Mouse (Mus musculus): Measurements from ENCODE around the gene Spag6.

Spag6 gene

DNA sequence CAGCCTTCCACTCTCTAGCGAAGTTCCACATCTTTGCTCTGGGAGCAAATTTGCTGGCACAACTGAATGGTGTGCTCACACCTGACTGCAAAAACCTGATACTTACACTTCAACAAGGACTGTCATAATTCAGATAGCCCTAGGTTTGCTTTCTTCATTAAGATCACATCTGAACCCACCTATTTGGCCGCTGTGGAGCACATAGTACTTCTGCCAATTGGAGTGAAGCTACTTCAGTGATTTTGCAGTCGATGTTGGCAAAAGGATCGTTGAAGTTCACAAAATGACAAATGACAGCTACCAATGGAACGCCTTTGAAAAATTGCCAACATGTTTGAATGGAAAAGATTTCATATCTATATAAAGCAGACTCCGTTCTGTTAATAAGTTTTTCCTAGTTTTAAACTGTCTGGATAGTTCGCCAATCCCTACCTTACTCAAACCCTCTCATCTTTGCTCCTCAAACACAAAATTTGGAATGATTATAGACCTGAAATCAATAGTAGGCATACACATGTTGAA is 1.9 kb downstream of the Spag6 start:
- no peak for TF ChIP-seq GATA4 (IDR thresholded peaks at IDR 0.05; ENCODE audit: insufficient replicate concordance, low read length)

DNA sequence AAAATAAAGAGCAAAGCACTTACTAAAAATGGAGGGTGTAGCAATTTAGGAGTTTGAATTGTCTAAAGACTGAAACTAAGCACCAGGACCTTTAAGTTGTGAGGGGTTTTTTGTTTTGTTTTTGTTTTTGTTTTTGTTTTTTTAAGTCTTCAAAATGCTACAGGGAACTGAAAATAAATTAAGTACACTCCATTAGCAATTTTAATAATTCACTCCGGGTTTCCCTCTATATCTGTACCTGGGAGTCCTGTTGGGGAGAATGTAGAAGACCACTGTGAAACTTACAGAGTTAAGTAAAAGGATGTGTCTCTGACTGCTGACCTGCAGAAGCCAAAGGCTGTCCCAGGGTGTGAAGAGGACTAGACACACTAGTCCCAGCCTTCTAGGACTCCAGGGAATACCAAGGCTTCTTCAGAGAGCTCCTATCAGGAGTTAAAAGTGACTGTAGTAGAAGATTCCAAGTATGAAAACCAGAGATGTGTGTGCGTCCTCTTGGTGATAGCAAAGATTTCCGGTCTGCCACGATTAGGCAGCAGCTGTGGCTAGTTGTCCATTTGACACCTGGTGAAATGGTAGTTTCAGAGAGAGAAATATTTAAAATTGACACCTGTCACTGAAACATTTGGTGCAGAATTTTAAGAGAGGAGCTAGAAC is 3.9 kb downstream of the Spag6 start:
- TF ChIP-seq GATA4 (IDR thresholded peaks at IDR 0.05; ENCODE audit: insufficient replicate concordance, low read length), result no peak

DNA sequence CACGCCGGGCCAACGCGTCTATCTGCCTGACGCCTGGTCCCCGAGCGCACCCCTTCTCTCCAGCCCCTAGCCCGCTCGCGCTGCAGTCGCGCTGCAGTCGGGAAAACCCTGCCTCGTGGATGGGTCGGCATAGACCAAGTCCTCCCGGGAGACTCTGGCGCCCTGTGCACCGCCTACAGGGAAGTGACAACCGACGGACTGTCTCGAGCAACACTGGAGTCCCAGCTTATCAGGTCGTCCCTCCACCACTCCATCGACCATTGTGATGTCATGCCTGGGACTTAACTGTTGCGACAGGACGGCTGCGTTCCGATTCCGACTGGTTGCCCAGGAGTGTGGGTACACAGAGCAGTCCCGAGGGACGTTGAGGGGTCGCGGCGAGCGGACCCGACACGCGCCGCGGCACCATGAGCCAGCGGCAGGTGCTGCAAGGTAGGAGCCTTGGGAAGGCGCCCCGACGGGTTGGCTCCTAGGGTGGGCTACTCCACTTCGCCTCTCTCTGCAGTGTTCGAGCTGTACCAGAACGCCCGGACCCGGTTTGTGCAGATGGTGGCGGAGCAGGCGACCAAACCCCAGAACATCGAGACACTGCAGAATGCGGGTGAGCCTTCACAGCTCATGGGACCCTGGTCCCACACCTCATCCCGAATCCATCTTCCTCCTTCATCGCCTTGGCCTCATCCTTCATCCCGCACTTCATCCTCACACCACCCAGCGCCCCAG is 5.0 kb downstream of the Spag6 start:
- TF ChIP-seq GATA4 (IDR thresholded peaks at IDR 0.05; ENCODE audit: insufficient replicate concordance, low read length), result no peak

DNA sequence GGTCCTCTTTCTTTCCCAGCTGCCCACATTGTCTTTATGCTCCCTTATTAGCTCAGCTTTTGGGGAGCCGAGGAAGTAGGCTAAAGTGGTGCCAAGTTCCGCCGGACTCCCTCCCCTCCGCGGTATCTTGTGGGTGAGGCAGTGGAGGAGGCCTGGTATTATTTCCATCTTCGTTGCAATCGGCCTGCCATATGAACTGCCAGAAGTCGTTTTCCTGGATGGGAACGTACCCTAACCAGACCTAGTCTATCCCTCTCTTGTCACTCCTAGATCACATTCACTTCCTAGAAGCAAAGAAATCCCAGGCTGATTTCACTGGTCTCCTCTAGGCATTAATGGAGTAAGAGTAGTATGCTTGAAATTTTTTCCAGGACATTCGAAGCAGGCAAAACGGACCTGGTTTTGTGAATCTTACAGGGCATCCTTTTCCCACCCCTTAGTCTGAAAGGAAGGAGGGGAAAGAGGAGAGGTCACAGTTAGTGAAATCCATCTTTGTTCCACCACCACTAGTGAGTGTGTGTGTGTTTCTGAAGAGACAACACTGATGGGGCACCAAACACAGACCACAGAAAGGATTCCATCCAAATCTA is 5.7 kb downstream of the Spag6 start:
- TF ChIP-seq GATA4 (IDR thresholded peaks at IDR 0.05; ENCODE audit: insufficient replicate concordance, low read length), result no peak

DNA sequence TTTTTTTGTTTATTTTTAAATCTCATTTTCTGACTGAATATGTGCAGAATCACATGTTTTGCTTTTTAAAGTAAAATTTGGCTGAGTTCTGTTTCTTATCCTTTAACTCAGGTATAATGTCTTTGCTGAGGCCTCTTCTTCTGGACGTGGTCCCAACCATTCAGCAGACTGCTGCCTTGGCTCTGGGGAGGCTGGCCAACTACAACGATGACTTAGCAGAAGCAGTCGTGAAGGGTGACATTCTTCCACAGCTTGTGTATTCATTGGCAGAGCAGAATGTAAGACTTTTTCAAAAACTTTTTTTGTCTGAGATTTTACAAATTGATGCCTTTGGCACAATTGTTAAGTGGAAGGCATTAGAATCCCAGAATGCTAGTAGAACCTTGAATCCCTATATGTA is 16.5 kb downstream of the Spag6 start:
- TF ChIP-seq GATA4 (IDR thresholded peaks at IDR 0.05; ENCODE audit: insufficient replicate concordance, low read length), result no peak

DNA sequence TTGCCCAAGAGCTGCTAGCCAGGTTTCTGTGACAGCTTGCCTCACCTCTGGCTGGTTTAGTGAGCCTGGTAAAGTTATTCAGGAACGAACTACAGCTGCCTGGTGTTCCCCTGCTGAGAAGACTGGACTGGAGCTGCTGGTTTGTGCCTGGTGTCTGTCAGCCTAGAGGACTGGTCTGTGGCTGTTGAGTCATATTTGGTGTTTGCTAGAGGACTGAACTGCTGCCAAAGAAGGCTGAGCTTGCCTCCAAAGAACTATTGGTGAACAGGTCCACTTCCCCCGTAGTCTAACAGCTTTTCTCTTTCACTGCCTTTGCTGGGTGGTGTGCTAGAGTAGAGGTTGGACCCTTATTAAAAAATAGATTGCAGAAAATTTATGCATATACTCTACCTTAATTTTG is 19.2 kb downstream of the Spag6 start:
- no peak for TF ChIP-seq GATA4 (IDR thresholded peaks at IDR 0.05; ENCODE audit: insufficient replicate concordance, low read length)

DNA sequence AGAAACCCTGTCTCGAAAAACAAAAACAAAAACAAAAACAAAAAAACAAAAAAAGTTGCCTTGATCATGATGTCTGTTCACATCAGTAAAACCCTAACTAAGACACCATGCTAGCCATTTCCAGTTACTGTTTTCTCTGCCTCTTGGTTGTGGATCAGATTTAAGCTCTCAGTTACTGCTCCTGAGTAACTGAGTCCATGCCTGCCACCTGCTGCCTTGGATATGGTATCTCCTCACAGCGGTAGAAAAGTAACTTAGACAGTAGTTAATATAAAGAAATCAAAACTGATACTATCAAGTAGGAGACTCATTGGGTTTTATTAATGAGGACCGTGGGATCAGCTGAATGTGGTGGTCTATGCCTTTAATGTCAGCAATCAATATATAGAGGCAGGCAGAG is 20.5 kb downstream of the Spag6 start:
- TF ChIP-seq GATA4 (IDR thresholded peaks at IDR 0.05; ENCODE audit: insufficient replicate concordance, low read length), result no peak

DNA sequence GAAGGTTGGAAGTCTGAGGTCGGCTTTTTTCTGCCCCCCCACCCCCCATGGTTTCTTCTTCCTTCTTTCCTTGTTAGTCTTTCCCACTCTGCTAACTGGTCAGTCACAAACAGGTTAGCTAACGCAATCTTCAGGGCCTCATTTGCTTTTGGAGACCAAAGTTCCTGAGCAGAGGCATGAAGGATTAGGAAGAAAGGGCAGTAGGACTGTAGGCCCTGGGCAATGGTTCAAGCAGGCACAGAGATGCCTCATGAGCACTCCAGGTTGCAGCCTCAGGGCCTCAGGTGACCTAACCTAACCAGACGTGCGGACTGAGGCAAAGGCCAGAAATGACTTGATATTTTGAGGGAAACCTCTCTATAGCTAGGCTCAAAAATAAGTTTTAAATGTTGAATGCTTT is 24.7 kb downstream of the Spag6 start:
- TF ChIP-seq GATA4 (IDR thresholded peaks at IDR 0.05; ENCODE audit: insufficient replicate concordance, low read length), result no peak

DNA sequence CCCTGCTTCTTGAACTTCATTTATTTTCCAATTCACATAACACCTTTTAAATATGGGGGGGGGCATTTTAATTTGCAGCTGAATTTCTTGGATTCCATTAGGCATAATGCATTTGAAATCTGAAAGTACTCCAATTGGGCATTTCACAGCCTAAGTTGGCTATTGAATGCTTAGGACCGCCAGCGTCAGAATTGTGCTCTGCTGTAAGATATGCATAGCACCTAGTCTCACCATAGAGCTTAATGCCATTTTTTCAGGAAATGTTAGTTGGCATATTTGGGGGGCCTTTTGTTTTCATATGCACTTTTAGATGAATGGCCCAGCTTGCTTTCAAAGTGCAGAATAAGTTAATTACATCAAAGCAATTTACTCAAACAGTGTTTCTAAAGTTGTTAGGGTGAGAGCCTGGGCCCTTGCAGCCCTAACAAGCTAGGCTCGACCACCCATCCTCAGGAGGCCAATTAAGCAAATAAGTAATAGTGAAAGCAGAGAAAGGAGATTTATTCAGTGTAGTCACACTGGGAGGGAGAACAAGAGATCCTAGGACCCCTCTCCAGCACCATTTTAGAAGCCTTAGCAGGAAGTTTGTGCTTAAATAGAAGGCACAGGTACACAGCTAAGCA is 28.5 kb downstream of the Spag6 start:
- no peak for TF ChIP-seq GATA4 (IDR thresholded peaks at IDR 0.05; ENCODE audit: insufficient replicate concordance, low read length)

DNA sequence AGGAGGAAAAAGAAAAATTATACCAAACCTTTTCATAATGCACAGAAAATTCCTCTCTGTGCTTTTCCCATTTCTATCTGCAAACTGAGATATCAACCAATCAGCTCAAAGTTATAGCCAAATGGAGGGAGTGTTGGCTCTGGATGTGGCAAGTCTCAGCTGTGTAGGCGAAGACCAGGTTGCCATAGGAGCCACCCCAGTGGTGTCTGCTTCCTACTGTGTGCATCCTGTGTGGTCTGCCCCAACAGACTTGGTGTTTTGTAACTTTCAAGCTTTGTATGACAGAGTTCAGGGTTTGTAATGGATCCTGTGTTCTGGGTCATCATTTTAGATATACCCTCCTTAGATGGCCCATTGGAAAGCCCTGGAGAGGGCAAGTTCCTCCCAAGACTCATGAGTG is 30.6 kb downstream of the Spag6 start:
- TF ChIP-seq GATA4 (IDR thresholded peaks at IDR 0.05; ENCODE audit: insufficient replicate concordance, low read length), result no peak

DNA sequence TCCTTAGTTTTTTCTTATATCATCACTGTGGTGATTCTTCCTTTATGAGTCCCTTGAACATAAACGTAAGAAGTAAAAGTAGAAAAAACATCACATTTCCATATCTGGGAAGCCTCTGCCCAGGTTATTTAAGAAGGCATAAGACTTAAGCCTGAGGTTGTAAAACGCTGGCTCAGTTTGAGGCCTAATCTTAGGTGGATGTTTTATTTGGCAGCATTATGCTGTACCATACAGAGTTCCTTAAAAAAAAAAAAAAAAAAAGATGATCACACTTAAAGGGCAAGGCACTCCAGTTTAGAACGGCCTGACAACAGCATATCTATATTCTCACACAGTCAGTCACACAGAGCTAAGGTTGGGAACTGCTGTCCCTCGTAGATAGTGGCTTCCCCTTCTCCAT is 32.0 kb downstream of the Spag6 start:
- no peak for TF ChIP-seq GATA4 (IDR thresholded peaks at IDR 0.05; ENCODE audit: insufficient replicate concordance, low read length)

DNA sequence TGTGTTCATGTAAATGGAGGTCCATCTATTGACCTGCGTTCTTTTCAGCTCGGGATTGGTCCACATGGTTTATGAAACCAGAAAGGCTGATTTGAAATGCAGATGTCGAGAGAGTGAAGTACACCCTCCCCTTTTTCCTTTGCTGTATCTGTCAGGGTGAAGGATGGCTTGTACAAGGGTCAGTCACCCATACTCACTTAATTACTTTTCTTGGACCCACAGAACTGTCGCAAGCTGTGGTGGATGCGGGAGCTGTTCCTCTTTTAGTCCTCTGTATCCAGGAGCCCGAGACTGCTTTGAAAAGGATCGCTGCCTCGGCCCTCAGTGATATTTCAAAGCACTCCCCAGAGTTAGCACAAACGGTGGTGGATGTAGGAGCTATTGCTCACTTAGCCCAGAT is 37.9 kb downstream of the Spag6 start:
- TF ChIP-seq GATA4 (IDR thresholded peaks at IDR 0.05; ENCODE audit: insufficient replicate concordance, low read length), result no peak

DNA sequence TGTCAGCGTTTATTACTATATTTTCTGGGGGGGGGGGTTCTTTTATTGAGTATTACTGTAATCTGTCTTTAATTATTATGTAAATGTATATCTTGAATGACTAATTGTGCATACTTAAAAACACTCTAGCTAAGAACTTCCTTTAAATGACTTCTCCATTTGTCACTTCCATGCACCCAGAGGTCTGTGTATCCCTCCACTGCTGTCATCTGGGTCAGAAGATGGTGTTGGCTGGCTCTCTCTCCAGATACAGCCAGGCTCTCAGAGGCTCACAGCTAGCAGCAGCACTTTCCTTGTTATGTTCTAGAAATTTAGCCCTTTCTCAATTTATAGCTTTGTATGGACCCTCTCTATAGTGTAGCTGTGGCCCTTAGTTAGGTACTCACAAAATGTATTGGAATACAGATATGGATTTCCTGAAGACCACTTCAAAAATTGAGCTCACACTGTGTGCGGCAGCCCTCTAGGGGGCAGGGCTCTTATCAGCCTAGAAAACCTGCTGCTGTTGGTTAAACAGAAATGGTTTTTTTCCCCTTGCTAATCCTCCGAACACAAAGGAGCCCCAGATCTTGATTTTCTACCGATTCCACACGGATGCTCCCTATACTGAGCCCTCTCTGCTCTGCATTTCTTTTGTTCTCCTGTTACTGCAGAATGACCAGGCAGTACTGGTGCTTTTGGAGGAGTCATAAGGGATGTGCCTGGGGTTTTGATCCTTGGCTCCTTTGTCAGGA is 40.7 kb downstream of the Spag6 start:
- TF ChIP-seq GATA4 (IDR thresholded peaks at IDR 0.05; ENCODE audit: insufficient replicate concordance, low read length), result no peak

DNA sequence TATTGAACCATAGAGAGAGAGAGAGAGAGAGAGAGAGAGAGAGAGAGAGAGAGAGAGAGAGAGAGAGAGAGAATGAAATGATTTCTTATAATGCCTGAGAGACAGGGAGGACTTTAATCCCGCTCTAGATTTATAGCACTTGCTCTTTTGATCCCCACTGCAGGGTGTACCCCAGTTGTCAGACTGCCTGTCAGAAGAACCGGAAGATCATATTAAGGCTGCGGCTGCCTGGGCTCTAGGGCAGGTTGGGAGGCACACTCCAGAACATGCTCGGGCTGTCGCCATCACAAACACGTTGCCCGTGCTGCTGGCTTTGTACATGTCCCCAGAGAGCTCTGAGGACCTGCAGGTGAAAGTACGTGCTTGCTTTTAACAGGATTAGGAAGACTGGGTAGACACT is 43.2 kb downstream of the Spag6 start:
- no peak for TF ChIP-seq GATA4 (IDR thresholded peaks at IDR 0.05; ENCODE audit: insufficient replicate concordance, low read length)

DNA sequence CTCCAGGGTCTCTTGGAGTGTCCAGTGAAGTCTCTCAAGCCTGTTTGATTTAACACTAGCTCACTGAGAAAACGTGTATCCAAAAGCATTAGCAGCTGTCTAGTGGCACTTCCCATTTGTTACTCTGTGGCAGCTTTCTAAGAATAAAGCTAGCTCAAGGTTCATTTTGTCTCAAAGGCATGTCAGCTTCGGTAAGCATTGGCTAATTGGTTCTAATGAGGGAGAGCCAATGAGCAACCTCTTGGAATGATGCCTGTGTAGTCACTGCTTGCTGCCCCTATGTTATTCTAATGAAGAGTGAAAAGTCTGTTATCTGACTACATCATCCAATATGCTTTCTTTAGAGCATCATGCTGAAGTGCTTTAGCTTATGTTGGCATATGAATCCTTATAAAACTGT is 45.4 kb downstream of the Spag6 start:
- no peak for TF ChIP-seq GATA4 (IDR thresholded peaks at IDR 0.05; ENCODE audit: insufficient replicate concordance, low read length)
